Comparison of ENCODE assay signal across 14 mouse cellular contexts in the genomic region with DNA sequence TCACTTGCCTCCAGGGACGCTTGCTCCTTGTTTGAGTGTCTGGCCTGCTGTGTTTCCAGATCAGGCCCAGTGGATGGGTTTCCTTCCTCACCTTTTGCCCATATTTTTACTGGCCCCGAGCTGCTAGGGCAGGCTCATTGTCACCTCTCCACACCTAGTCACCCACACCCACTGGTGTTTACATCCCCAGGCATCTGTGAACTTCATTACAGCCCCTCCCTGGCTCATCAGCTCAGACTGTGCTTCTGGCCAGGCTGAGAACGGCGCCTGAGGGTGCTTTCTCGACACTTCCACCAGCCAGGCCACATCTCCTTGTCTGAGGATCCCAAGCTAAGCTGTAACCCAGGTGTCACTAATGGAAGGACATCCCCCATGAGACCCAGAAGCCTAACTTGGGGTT.
"Had no signal": no experiment of that assay in that cellular context is flagged by ENCODE, and none has a peak within 500 bp of the region (broad histone marks: within the 10 kb centered on the region; RNA-seq: fewer than 3 reads in every experiment).

No protein-coding gene starts in this region.

- ATAC-seq: liver, postnatal 0 days; midbrain, embryonic 15.5 days had no signal

- H3K4me1 ChIP-seq: liver, embryonic 13.5 days; lung, embryonic 15.5 days; megakaryocyte, embryonic 14.5 days; neural tube, embryonic 12.5 days had no signal

- H3K9me3 ChIP-seq: limb, embryonic 12.5 days; liver, embryonic 13.5 days; lung, embryonic 15.5 days; midbrain, embryonic 15.5 days; neural tube, embryonic 12.5 days had no signal

- H3K4me2 ChIP-seq: limb, embryonic 12.5 days; liver, embryonic 13.5 days; lung, embryonic 15.5 days; midbrain, embryonic 11.5 days; midbrain, embryonic 15.5 days; neural tube, embryonic 12.5 days had no signal

- H3K36me3 ChIP-seq: limb, embryonic 12.5 days; liver, embryonic 13.5 days; lung, embryonic 15.5 days; midbrain, embryonic 15.5 days; neural tube, embryonic 12.5 days had no signal

- H3K4me3 ChIP-seq: limb, embryonic 12.5 days; liver, embryonic 13.5 days; lung, embryonic 15.5 days; megakaryocyte, embryonic 14.5 days; midbrain, embryonic 15.5 days; neural tube, embryonic 12.5 days had no signal

- H3K9ac ChIP-seq: limb, embryonic 12.5 days; liver, embryonic 13.5 days; liver, postnatal 0 days; lung, embryonic 15.5 days; midbrain, embryonic 15.5 days; neural tube, embryonic 12.5 days had no signal

- DNase-seq: kidney, postnatal 14 days; liver; liver, embryonic 13.5 days; liver, postnatal 0 days; lung, postnatal 14 days; thymus, postnatal 4 days had no signal

- H3K27me3 ChIP-seq: liver, embryonic 13.5 days; lung, embryonic 15.5 days; midbrain, embryonic 15.5 days; neural tube, embryonic 12.5 days had no signal

- H3K27ac ChIP-seq: limb, embryonic 12.5 days; liver, embryonic 13.5 days; lung, embryonic 15.5 days; macrophage; midbrain, embryonic 15.5 days; neural tube, embryonic 12.5 days; stomach, postnatal 0 days had no signal
